Mouse (Mus musculus) A20 (cell line): ENCODE measurements around the gene Tom1l1.
"Not testable (repeated sequence)": the region's sequence is repeated elsewhere in the genome, so short reads cannot be mapped to it uniquely, and the experiment has no call there.

Experiments used
- DNase-seq: peaks from one replicate; pipeline ENCODE4 v3.0.0-alpha.2; 2011; ENCODE audit warnings: low read depth, low spot score

Gene Tom1l1

GRCm38 (mm10) chr11:90687460-90688416, at the start of gene Tom1l1:
Gene Tom1l1, minus strand, starts transcription at chr11:90688366.
- DNase-seq, result no peak

GRCm38 (mm10) chr11:90733575-90733974, 45.4 kb upstream of the Tom1l1 start:
- DNase-seq, result no peak

GRCm38 (mm10) chr11:90727354-90728125, 39.4 kb upstream of the Tom1l1 start:
- no peak for DNase-seq

GRCm38 (mm10) chr11:90726730-90727129, 38.6 kb upstream of the Tom1l1 start:
- no peak for DNase-seq

GRCm38 (mm10) chr11:90722304-90722703, 34.1 kb upstream of the Tom1l1 start:
- DNase-seq, result no peak

GRCm38 (mm10) chr11:90717719-90718118, 29.6 kb upstream of the Tom1l1 start:
- no peak for DNase-seq

- DNase-seq, result no peak
Measured at GRCm38 (mm10) chr11:90711596-90711995, 23.4 kb upstream of the Tom1l1 start.

- not testable (repeated sequence) for DNase-seq
Measured at GRCm38 (mm10) chr11:90707134-90707533, 19.0 kb upstream of the Tom1l1 start.

GRCm38 (mm10) chr11:90697480-90698240, 9.5 kb upstream of the Tom1l1 start:
- peak; percentile 64 for DNase-seq

GRCm38 (mm10) chr11:90695811-90696210, 7.6 kb upstream of the Tom1l1 start:
- no peak for DNase-seq

GRCm38 (mm10) chr11:90694206-90694605, 6.0 kb upstream of the Tom1l1 start:
- no peak for DNase-seq

- DNase-seq, result no peak
Measured at GRCm38 (mm10) chr11:90690361-90690760, 2.2 kb upstream of the Tom1l1 start.

GRCm38 (mm10) chr11:90687040-90687439, 1.1 kb downstream of the Tom1l1 start:
- DNase-seq, result no peak

GRCm38 (mm10) chr11:90686287-90687025, 1.7 kb downstream of the Tom1l1 start:
- no peak for DNase-seq

GRCm38 (mm10) chr11:90685196-90685595, 3.0 kb downstream of the Tom1l1 start:
- no peak for DNase-seq

GRCm38 (mm10) chr11:90684765-90685164, 3.4 kb downstream of the Tom1l1 start:
- no peak for DNase-seq

GRCm38 (mm10) chr11:90681171-90681570, 7.0 kb downstream of the Tom1l1 start:
- DNase-seq, result no peak

GRCm38 (mm10) chr11:90678582-90678981, 9.6 kb downstream of the Tom1l1 start:
- DNase-seq, result no peak

GRCm38 (mm10) chr11:90677771-90678288, 10.3 kb downstream of the Tom1l1 start:
- no peak for DNase-seq

- no peak for DNase-seq
Measured at GRCm38 (mm10) chr11:90677027-90677426, 11.1 kb downstream of the Tom1l1 start.
